Mouse (Mus musculus) intestine, embryonic 16.5 days (tissue): ENCODE results near the gene Rnf224. TPM values are rescaled to one million over a fixed set of nuclear protein-coding genes. Genes with fewer than 3 reads are reported as not detected.
"Not testable (repeated sequence)": the region's sequence is repeated elsewhere in the genome, so short reads cannot be mapped to it uniquely, and the experiment has no call there.

Experiments
- ATAC-seq: fragments of 200-750 bp; cut with Nextera tagmentation; 2 replicates; pipeline ENCODE4 v1.8.0; 2017; ENCODE audit warnings: moderate TSS enrichment, moderate library complexity
- H3K27ac ChIP-seq: fragments of 300-500 bp; sonication (generic); 2 replicates; pipeline ENCODE4 v1.5.1; 2014; ENCODE audit warnings: mild to moderate bottlenecking, low read length
- H3K27me3 ChIP-seq: fragments of 300-500 bp; sonication (generic); replicated peaks from 2 replicates; pipeline ENCODE4 v1.6.1; 2014; ENCODE audit warnings: low read length, control low read depth, mixed read lengths; ENCODE audit not compliant: control insufficient read depth, insufficient read depth
- H3K36me3 ChIP-seq: fragments of 300-500 bp; sonication (generic); 2 replicates; pipeline ENCODE4 v1.6.1; 2014; ENCODE audit warnings: low read length, control low read depth; ENCODE audit not compliant: control insufficient read depth, insufficient read depth
- H3K4me1 ChIP-seq: fragments of 300-500 bp; sonication (generic); 2 replicates; pipeline ENCODE4 v1.6.1; 2014; ENCODE audit warnings: low read length, control low read depth, mixed read lengths; ENCODE audit not compliant: control insufficient read depth, insufficient read depth
- H3K4me2 ChIP-seq: fragments of 300-500 bp; sonication (generic); 2 replicates; pipeline ENCODE4 v1.6.1; 2014; ENCODE audit warnings: low read depth, low read length, control low read depth
- H3K4me3 ChIP-seq: fragments of 300-500 bp; sonication (generic); 2 replicates; pipeline ENCODE4 v1.5.1; 2014; ENCODE audit warnings: mild to moderate bottlenecking, low read length
- H3K9ac ChIP-seq: fragments of 300-500 bp; sonication (generic); 2 replicates; pipeline ENCODE4 v1.6.1; 2014; ENCODE audit warnings: low read depth, low read length
- H3K9me3 ChIP-seq: fragments of 300-500 bp; sonication (generic); 2 replicates; pipeline ENCODE4 v1.6.1; 2016; ENCODE audit warnings: low read length, control low read depth; ENCODE audit not compliant: control insufficient read depth
- WGBS: fragments of 180-500 bp; shearing (Covaris S2); extraction: QIAGEN DNeasy Blood & Tissue Kit; methylation state at CpG from one replicate; pipeline ENCODE4 v1.1.7; 2014; 5-methylcytosine and 5-hydroxymethylcytosine counted together
- polyA plus RNA-seq: library from polyadenylated mRNA; unstranded; fragments of >200 nt; fragmentation: Nextera tagmentation; extraction: Ambion mirVana; gene quantifications from 2 replicates; pipeline ENCODE4 v1.2.1, GENCODE M21; 2015

Rnf224 gene
- polyA plus RNA-seq, 1 experiment from 2014 or later = 0.37 TPM

DNA sequence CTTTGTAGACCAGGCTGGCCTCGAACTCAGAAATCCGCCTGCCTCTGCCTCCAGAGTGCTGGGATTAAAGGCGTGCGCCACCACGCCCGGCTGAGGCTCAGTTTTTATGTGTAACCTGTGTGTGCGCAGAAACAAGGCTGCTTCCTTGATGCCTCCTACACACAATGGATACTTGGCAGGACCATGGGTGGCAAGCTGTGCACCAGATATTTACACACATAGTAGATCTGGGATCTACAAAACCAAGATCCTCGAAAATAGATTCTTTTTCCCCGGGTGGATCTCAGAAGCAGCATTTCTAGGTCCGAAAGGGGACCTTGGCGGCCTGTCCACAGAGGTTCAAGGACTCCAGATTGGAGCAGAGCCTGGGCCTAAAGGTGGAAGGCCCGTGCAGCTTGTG, 25.3 kb upstream of the Rnf224 start:
- peak overlapping the region; percentile 72 for H3K27ac ChIP-seq
- H3K9ac ChIP-seq = peak overlapping the region; percentile 65
- peak overlapping the region; percentile 81 for H3K4me2 ChIP-seq
- no peaks in the 10 kb centered on the region for H3K9me3 ChIP-seq
- H3K36me3 ChIP-seq = no peaks in the 10 kb centered on the region
- H3K27me3 ChIP-seq = peaks cover 5% of the 10 kb centered on the region; the same call in 1 of the 2 replicates
- peak; percentile 21 for ATAC-seq
- H3K4me1 ChIP-seq = peaks cover 30% of the 10 kb centered on the region
- H3K4me3 ChIP-seq = peak overlapping the region; percentile 93
- WGBS = 38% methylated on average over 11 of the region's 12 CpGs

DNA sequence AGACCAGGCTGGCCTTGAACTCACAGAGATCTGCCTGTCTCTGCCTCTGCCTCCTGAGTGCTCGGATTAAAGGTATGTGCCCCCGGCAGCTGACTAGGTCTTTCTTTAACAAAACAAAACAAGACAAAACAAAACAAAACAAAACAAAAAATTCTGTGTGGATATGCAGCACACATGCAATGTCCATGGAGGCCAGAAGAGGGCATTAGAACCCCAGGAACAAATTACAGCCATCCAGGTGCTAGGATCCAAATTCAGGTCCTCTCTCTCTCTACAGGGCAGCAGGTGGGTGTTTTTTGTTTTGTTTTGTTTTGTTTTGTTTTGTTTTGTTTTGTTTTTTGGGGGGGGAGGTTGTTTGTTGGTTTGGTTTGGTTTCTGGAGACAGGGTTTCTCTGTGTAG, 22.3 kb upstream of the Rnf224 start:
- H3K4me3 ChIP-seq = no peak overlapping the region
- no peak overlapping the region for H3K9ac ChIP-seq
- H3K9me3 ChIP-seq = no peaks in the 10 kb centered on the region
- 66% methylated on average over 2 of the region's 2 CpGs for WGBS
- peaks cover 23% of the 10 kb centered on the region for H3K4me1 ChIP-seq
- H3K36me3 ChIP-seq = no peaks in the 10 kb centered on the region
- H3K4me2 ChIP-seq = no peak overlapping the region
- no peak for ATAC-seq
- H3K27me3 ChIP-seq = peaks cover 3% of the 10 kb centered on the region; the same call in 1 of the 2 replicates
- no peak overlapping the region for H3K27ac ChIP-seq

DNA sequence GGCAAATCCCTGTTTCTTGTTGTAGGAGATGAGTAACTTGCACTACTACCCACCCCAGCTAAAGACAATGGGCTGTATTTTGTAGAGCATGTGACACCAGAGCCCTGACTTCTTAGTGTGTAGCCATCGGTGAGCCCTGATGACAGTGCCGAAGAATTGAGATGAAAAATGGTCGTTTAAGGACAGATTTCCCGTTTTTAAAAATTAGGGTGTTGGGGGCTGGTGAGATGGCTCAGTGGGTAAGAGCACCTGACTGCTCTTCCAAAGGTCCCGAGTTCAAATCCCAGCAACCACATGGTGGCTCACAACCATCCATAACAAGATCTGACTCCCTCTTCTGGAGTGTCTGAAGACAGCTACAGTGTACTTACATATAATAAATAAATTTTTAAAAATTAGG, 20.7 kb upstream of the Rnf224 start:
- 85% methylated on average over 5 of the region's 5 CpGs for WGBS

DNA sequence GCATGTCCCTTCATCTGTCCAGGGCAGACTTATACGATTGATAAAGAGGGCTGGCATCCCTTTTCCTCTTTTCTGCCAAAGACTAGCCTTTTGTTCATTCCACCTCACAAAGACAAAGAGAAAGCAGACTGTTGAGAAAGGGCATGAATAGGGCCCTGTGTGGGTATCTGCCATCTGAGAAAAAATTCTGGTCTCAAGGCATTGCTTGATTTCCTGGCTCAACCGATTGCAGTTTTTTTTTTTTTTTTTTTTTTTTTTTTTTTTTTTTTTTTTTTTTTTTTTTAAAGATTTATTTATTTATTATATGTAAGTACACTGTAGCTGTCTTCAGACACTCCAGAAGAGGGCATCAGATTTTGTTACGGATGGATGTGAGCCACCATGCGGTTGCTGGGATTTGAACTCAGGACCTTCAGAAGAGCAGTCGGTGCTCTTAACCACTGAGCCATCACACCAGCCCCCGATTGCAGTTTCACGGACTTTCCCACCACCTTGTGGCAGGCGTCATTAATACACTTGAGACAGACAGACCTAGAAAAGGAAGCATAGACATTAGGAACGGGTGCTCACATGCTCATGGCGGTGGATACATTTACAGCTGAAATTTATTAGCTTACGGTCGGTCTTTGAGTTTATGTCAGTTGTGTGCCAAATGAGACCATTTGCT, 20.0 kb upstream of the Rnf224 start:
- H3K4me3 ChIP-seq = peak overlapping the region; percentile 100
- H3K4me1 ChIP-seq = peaks cover 14% of the 10 kb centered on the region
- peak overlapping the region; percentile 95 for H3K9ac ChIP-seq
- H3K27ac ChIP-seq, H3K36me3 ChIP-seq, H3K9me3 ChIP-seq, H3K27me3 ChIP-seq, ATAC-seq: not testable (repeated sequence)
- 54% methylated on average over 10 of the region's 12 CpGs for WGBS
- H3K4me2 ChIP-seq = peak overlapping the region; percentile 97

More for the DNA sequence above, 20.7 kb upstream of the Rnf224 start:
- not testable (repeated sequence) for H3K36me3 ChIP-seq, H3K27me3 ChIP-seq, H3K4me3 ChIP-seq, H3K9me3 ChIP-seq, ATAC-seq, H3K4me2 ChIP-seq, H3K9ac ChIP-seq, H3K27ac ChIP-seq
- H3K4me1 ChIP-seq = peaks cover 14% of the 10 kb centered on the region

DNA sequence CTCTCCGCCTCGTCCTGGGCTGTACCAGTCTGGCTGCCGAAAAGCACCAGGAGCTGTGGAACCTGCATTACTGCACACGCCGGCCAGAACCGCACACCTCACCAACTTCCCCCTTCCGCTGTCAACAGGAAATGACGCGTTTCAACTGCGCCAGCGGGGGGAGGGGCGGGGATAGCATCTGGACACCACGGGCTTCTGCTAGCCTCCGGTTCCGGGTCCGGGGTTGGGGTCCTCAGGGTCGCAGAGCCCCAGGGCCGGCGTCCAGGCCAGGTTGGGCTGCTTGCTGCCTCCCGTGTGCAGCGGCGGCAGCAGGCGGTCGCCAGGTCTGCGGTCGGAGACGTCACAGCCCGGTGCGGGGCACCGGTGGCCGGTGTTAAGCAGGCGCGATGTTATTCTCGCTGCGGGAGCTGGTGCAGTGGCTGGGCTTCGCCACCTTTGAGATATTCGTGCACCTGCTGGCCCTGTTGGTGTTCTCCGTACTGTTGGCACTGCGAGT, 18.7 kb upstream of the Rnf224 start, which contains the start of gene Tmem203:
Gene Tmem203 (plus strand): TSS at position 156 of the 496 bp plus-strand sequence.
- under 1% methylated on average over 39 of the region's 39 CpGs for WGBS
- no peaks in the 10 kb centered on the region for H3K27me3 ChIP-seq
- H3K27ac ChIP-seq = peak within 1 kb of the TSS; percentile 86
- peak within 1 kb of the TSS; percentile 95 for H3K9ac ChIP-seq
- peak within 1 kb of the TSS; percentile 100 for H3K4me3 ChIP-seq
- H3K9me3 ChIP-seq = no peaks in the 10 kb centered on the region
- peaks cover 14% of the 10 kb centered on the region for H3K4me1 ChIP-seq
- ATAC-seq = peak; percentile 87
- H3K4me2 ChIP-seq = peak within 1 kb of the TSS; percentile 97
- no peaks in the 10 kb centered on the region for H3K36me3 ChIP-seq

DNA sequence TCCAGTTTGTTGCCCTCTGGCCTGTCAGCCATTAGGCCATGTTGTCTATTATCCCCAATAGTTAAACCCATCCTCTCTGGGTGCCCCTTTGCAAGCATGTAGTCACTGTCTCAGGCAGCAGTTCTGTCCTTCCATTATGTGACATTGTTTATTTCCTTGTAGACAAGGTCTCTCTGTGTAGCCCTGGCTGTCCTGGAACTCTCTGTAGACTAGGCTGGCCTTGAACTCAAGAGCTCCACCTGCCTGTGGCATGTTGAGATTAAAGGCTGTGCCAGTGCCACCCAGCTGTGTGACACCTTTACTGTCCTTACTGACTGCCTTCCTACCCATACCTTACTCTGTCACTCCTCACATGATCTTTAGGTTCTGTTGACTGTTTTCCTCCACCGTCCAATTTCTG, 15.7 kb upstream of the Rnf224 start:
- Histone ChIP-seq H3K27me3 (no peaks in the 10 kb centered on the region), H3K4me3 (no peak overlapping the region), H3K4me1 (peaks cover 14% of the 10 kb centered on the region), H3K27ac (no peak overlapping the region), H3K9ac (no peak overlapping the region), H3K9me3 (no peaks in the 10 kb centered on the region), H3K4me2 (no peak overlapping the region), H3K36me3 (peaks cover 8% of the 10 kb centered on the region; the same call in 1 of the 2 replicates)
- 82% methylated on average over 1 of the region's 1 CpGs for WGBS
- ATAC-seq = no peak

DNA sequence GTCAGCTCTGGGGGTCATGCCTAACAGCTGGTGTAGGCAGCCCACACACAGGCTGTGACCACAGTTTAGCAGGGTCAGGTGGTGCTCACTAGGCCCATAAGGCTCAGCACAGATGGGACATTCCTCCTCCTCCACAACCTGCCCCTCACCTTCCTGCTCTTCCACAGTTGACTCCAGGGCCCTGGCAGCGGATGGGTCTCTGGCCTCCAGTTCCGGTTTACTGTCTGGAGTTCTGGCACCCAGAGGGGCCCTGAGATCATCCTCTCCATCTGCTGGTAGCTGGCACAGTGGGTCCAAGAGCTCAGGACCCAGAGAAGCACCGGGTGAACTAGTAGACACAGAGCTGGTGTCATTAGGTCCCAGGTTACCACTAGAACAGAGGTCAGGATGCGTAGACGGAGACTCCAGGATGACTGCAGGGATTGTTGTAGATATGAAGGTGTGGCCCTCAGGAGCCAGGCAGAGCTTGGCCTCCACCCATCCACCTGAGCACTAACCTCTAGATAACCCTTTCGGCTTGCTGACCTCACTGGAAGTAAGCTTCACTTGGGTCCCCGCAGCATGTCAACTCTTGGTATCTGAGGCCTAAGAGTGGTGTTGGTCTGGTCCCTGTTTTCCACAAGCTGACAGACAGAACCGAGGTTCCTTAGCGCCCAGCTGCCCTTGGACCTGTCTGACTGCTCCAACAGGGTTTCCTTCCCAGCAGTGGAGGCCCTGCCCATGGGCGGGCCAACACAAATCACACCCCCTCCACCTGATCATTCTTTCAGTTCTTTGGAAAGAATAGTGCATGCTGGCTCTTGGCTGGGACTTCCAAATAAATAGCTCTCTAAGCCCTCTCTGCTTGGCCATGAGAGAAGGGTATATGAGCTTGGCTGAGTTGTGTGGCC, 9.8 kb upstream of the Rnf224 start, which contains the start of gene AL732309.1:
Gene AL732309.1 (minus strand): TSS at position 681 of the 890 bp plus-strand sequence.
- Histone ChIP-seq H3K4me1 (peaks cover 19% of the 10 kb centered on the region), H3K27ac (peak within 1 kb of the TSS; percentile 63), H3K27me3 (no peaks in the 10 kb centered on the region; the same call in 1 of the 2 replicates), H3K9ac (peak within 1 kb of the TSS; percentile 33; the same call in 1 of the 2 replicates), H3K4me3 (peak within 1 kb of the TSS; percentile 19), H3K36me3 (peaks cover 12% of the 10 kb centered on the region; the same call in 1 of the 2 replicates), H3K9me3 (no peaks in the 10 kb centered on the region), H3K4me2 (peak within 1 kb of the TSS; percentile 25; the same call in 1 of the 2 replicates)
- WGBS = 76% methylated on average over 10 of the region's 10 CpGs
- ATAC-seq = peak; percentile 73

DNA sequence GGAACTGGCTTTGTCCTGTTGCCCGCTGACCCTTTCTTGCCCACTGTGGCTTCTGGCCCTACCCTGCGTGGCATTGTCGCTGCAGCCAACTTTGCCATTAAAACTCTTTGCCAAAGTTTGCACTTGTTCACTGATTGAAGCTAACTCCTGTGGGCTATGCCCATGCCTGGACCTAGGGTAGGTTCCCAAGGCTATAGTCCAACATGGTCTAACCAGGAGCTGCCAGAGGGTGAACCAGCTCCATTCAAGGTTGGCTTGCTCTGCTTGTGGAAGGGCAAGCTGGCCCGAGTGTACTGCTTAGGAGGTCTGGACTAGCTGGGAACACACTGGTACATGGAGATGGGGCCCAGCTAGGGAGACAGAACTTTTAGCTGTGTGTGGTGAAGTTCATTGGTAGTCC, 7.6 kb upstream of the Rnf224 start:
- no peak overlapping the region for H3K27ac ChIP-seq
- 0 out of 2 replicates have a peak, but pooled peaks cover 8% of the 10 kb centered on the region for H3K36me3 ChIP-seq
- no peak overlapping the region for H3K4me2 ChIP-seq
- H3K4me1 ChIP-seq = peaks cover 33% of the 10 kb centered on the region
- whole genome bisulfite sequencing = 85% methylated on average over 4 of the region's 4 CpGs
- no peak for ATAC-seq
- H3K9ac ChIP-seq = no peak overlapping the region
- H3K4me3 ChIP-seq = no peak overlapping the region
- no peaks in the 10 kb centered on the region; the same call in 1 of the 2 replicates for H3K27me3 ChIP-seq
- H3K9me3 ChIP-seq = no peaks in the 10 kb centered on the region

DNA sequence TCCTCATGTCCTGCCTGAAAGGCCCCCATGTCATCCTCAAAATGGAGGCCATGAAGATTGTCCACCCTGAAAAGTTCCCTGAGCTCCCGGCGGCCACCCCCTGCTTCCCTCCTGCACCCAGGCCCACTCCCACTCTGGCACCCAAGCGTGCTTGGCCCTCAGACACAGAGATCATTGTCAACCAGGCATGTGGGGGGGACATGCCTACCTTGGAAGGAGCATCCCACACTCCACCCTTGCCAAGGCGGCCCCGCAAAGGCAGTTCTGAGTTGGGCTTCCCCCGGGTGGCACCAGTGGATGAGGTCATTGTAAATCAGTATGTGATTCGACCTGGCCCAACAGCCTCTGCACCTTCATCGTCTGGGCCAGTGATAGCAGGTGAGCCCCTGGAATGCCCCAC, 6.8 kb upstream of the Rnf224 start:
- H3K9ac ChIP-seq = no peak overlapping the region
- H3K4me2 ChIP-seq = no peak overlapping the region
- no peaks in the 10 kb centered on the region for H3K9me3 ChIP-seq
- H3K36me3 ChIP-seq = 0 out of 2 replicates have a peak, but pooled peaks cover 7% of the 10 kb centered on the region
- H3K27ac ChIP-seq = no peak overlapping the region
- WGBS = 73% methylated on average over 8 of the region's 8 CpGs
- no peaks in the 10 kb centered on the region; the same call in 1 of the 2 replicates for H3K27me3 ChIP-seq
- H3K4me1 ChIP-seq = peaks cover 33% of the 10 kb centered on the region
- no peak overlapping the region; the same call in 1 of the 2 replicates for H3K4me3 ChIP-seq
- no peak for ATAC-seq
